Mouse (Mus musculus) C2C12 (cell line): ENCODE data around the gene Cic.

Experiments used
- CTCF ChIP-seq: IDR thresholded peaks from one replicate; pipeline ENCODE4 v1.5.1; 2011; ENCODE audit not compliant: control insufficient read depth, insufficient read depth, insufficient read length
- USF1 ChIP-seq: IDR thresholded peaks from one replicate; pipeline ENCODE4 v1.6.1; 2011; ENCODE audit warnings: low read depth, mild to moderate bottlenecking, control low read depth, moderate library complexity

GRCm38 (mm10) chr7:25247498-25247897 lies 20.0 kb upstream of the Cic start:
- TF ChIP-seq USF1 (no peak), CTCF (no peak)
